Mouse (Mus musculus): ENCODE results near the gene Chek2. TPM values are rescaled to one million over a fixed set of nuclear protein-coding genes. Genes with fewer than 3 reads are reported as not detected.

Gene Chek2
- polyA plus RNA-seq, 1 experiment from 2014 or later = 47.5 TPM

Other genes with a start within 250 kb of the Chek2 start
- gene Noc4l, start 186.6 kb upstream of the Chek2 start, polyA plus RNA-seq (2016; fragmentation: Nextera tagmentation; extraction: Ambion mirVana) = 100 and 102 TPM in 2 replicates
- 30.3 and 31.4 TPM in 2 replicates for gene Ddx51, start 186.5 kb upstream of the Chek2 start, polyA plus RNA-seq (2016; fragmentation: Nextera tagmentation; extraction: Ambion mirVana)
- 66.8 and 68.8 TPM in 2 replicates for gene Ep400, start 69.3 kb upstream of the Chek2 start, polyA plus RNA-seq (2016; fragmentation: Nextera tagmentation; extraction: Ambion mirVana)
- gene Pus1, start 59.3 kb upstream of the Chek2 start, polyA plus RNA-seq (2016; fragmentation: Nextera tagmentation; extraction: Ambion mirVana) = 47.1 and 48.4 TPM in 2 replicates
- gene Ulk1, start 29.9 kb upstream of the Chek2 start, polyA plus RNA-seq (2016; fragmentation: Nextera tagmentation; extraction: Ambion mirVana) = 18.3 and 22.0 TPM in 2 replicates
- 27.5 and 29.9 TPM in 2 replicates for gene Hscb, start 202 bp upstream of the Chek2 start, polyA plus RNA-seq (2016; fragmentation: Nextera tagmentation; extraction: Ambion mirVana)
- gene Ttc28, start 39.8 kb downstream of the Chek2 start, polyA plus RNA-seq (2016; fragmentation: Nextera tagmentation; extraction: Ambion mirVana) = 9.7 and 9.8 TPM in 2 replicates